Mouse (Mus musculus): ENCODE data around the gene Gm10188.

DNA sequence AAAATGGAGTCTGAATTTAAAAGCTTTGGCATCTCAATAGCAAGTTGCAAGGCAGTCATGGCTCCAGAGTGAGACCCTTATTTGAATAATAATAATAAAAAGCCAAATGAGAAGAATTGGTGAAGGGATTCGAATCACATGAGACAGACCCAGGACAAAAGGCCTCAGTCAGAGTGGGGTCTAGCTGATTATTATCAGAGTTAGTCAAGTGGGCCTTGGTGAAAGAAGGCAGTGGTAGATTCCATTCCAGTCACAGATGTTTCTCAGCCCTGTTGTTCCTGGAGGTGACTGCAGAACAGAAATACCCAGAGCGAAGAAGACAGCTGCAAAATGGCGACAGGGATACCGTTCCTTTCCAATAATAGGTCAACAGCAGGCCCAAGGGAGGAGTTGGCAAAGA is 34.1 kb upstream of the Gm10188 start:
- no peak for TF ChIP-seq CTCF (IDR thresholded peaks at IDR 0.05)
- no peak for TF ChIP-seq EP300 (IDR thresholded peaks at IDR 0.05)
